Mouse (Mus musculus) granulocyte monocyte progenitor cell, adult 5-6 weeks (primary cell): ENCODE data around the gene Abcb8. TPM values are rescaled to one million over a fixed set of nuclear protein-coding genes. Genes with fewer than 3 reads are reported as not detected.

ENCODE experiments used
- ATAC-seq: replicated peaks from 2 replicates; pipeline ENCODE4 v1.8.0; 2016; ENCODE audit warnings: mild to moderate bottlenecking, moderate TSS enrichment, inconsistent platforms; ENCODE audit not compliant: poor library complexity, severe bottlenecking
- total RNA-seq, 2 experiments: library from RNA; stranded (forward) in 1 of 2; stranded (reverse) in 1 of 2; fragments of 200-712, 200-1000 nt in 1 of 2; fragments of >200 nt in 1 of 2; fragmentation: Nextera tagmentation in 1 of 2; gene quantifications; 2 replicates each; pipeline ENCODE4 v1.2.3; 2014 to 2017

Gene Abcb8
- total RNA-seq (2014; fragmentation: Nextera tagmentation), result 17.6 and 56.8 TPM in 2 replicates
- total RNA-seq (2017), result 14.4 and 23.9 TPM in 2 replicates

- peak; percentile 57 for ATAC-seq
Measured at GRCm38 (mm10) chr5:24393392-24393997, at the start of gene Abcb8. TSS of gene Abcb8 (plus strand) at chr5:24393663.

GRCm38 (mm10) chr5:24343977-24344436 lies 49.5 kb upstream of the Abcb8 start:
- no peak for ATAC-seq

- ATAC-seq, result no peak
Measured at GRCm38 (mm10) chr5:24344477-24345051, 48.9 kb upstream of the Abcb8 start.

GRCm38 (mm10) chr5:24346313-24346712 lies 47.1 kb upstream of the Abcb8 start:
- ATAC-seq, result no peak

GRCm38 (mm10) chr5:24347186-24347875 lies 46.1 kb upstream of the Abcb8 start:
- no peak for ATAC-seq

- peak; percentile 78 for ATAC-seq
Measured at GRCm38 (mm10) chr5:24348128-24348527, 45.3 kb upstream of the Abcb8 start.

GRCm38 (mm10) chr5:24348546-24348945 lies 44.9 kb upstream of the Abcb8 start:
- peak; percentile 13; the same call in 1 of the 2 replicates for ATAC-seq

- no peak for ATAC-seq
Measured at GRCm38 (mm10) chr5:24350073-24350472, 43.4 kb upstream of the Abcb8 start.

- no peak for ATAC-seq
Measured at GRCm38 (mm10) chr5:24350531-24351250, 42.8 kb upstream of the Abcb8 start.

GRCm38 (mm10) chr5:24351278-24351677 lies 42.2 kb upstream of the Abcb8 start, which contains the start of gene Kcnh2:
TSS of gene Kcnh2 (minus strand) at chr5:24351604.
- ATAC-seq, result no peak

- peak; percentile 61 for ATAC-seq
Measured at GRCm38 (mm10) chr5:24351701-24352171, 41.7 kb upstream of the Abcb8 start.

- no peak for ATAC-seq
Measured at GRCm38 (mm10) chr5:24352251-24352859, 41.1 kb upstream of the Abcb8 start.

GRCm38 (mm10) chr5:24353327-24353726 lies 40.1 kb upstream of the Abcb8 start:
- no peak for ATAC-seq

- no peak for ATAC-seq
Measured at GRCm38 (mm10) chr5:24356764-24357163, 36.7 kb upstream of the Abcb8 start.

- peak; percentile 87 for ATAC-seq
Measured at GRCm38 (mm10) chr5:24357461-24357860, 36.0 kb upstream of the Abcb8 start.

- ATAC-seq, result peak; percentile 77
Measured at GRCm38 (mm10) chr5:24360792-24361454, 32.5 kb upstream of the Abcb8 start.

GRCm38 (mm10) chr5:24363467-24363866 lies 30.0 kb upstream of the Abcb8 start:
- ATAC-seq, result no peak

GRCm38 (mm10) chr5:24364061-24364460 lies 29.4 kb upstream of the Abcb8 start:
- no peak for ATAC-seq

GRCm38 (mm10) chr5:24364508-24364907 lies 29.0 kb upstream of the Abcb8 start, which contains the start of gene Nos3:
TSS of gene Nos3 (plus strand) at chr5:24364810.
- no peak for ATAC-seq

- no peak for ATAC-seq
Measured at GRCm38 (mm10) chr5:24364963-24365362, 28.5 kb upstream of the Abcb8 start.
